In genomic region chr2:129243005-129243404, GRCm38 (mm10) we compare ENCODE assay signal across 23 mouse cellular contexts. TPM values are rescaled to one million over a fixed set of nuclear protein-coding genes. Genes with fewer than 3 reads are reported as not detected.
DNase-seq lines count a peak whose midpoint lies in the region; ATAC-seq and TF ChIP-seq lines count a peak whose summit lies in the region.
"Had no signal": no experiment of that assay in that cellular context is flagged by ENCODE, and none has a peak within 500 bp of the region (broad histone marks: within the 10 kb centered on the region; RNA-seq: fewer than 3 reads in every experiment).

No protein-coding gene starts in this region.

- H3K4me2 ChIP-seq in liver, embryonic 14.5 days (ENCODE audit: low read depth) = no peak overlapping the region
- H3K4me2 ChIP-seq: embryonic facial prominence, embryonic 15.5 days; hindbrain, embryonic 12.5 days; neural tube, embryonic 12.5 days had no signal

- H3K9me3 ChIP-seq in liver, embryonic 14.5 days (ENCODE audit: control insufficient read depth, low read length) = no peaks in the 10 kb centered on the region
- H3K9me3 ChIP-seq: embryonic facial prominence, embryonic 15.5 days; forebrain, embryonic 10.5 days; hindbrain, embryonic 12.5 days; neural tube, embryonic 12.5 days had no signal

- ATAC-seq in erythroid progenitor cell, adult 5-6 weeks (replicated peaks; ENCODE audit: low FRiP score, poor library complexity, severe bottlenecking) = peak; percentile 61
- ATAC-seq in liver, embryonic 14.5 days (ENCODE audit: insufficient read depth) = peak; percentile 38
- peak; percentile 75 for ATAC-seq in megakaryocyte-erythroid progenitor cell, adult 5-6 weeks (replicated peaks; ENCODE audit: low FRiP score, low TSS enrichment, poor library complexity, severe bottlenecking)
- ATAC-seq: forebrain, embryonic 16.5 days had no signal

- H3K9ac ChIP-seq in liver, embryonic 14.5 days (replicated peaks) = no peak overlapping the region
- H3K9ac ChIP-seq: embryonic facial prominence, embryonic 15.5 days; hindbrain, embryonic 12.5 days; neural tube, embryonic 12.5 days had no signal

- TF ChIP-seq CTCF in layer of hippocampus, adult 2 months (conservative IDR thresholded peaks at IDR 0.05) = no peak
- no peak for TF ChIP-seq CTCF in liver, embryonic 14.5 days (IDR thresholded peaks at IDR 0.05; ENCODE audit: low read depth)

- no peaks in the 10 kb centered on the region for H3K27me3 ChIP-seq in liver, embryonic 14.5 days (ENCODE audit: control insufficient read depth, insufficient read depth, low read length)
- H3K27me3 ChIP-seq: CH12.LX; embryonic facial prominence, embryonic 15.5 days; hindbrain, embryonic 12.5 days; neural tube, embryonic 12.5 days had no signal

- H3K36me3 ChIP-seq in liver, embryonic 14.5 days (replicated peaks; ENCODE audit: control insufficient read depth, insufficient read depth, low read depth) = no peaks in the 10 kb centered on the region
- H3K36me3 ChIP-seq: embryonic facial prominence, embryonic 15.5 days; forebrain, embryonic 10.5 days; hindbrain, embryonic 12.5 days; neural tube, embryonic 12.5 days had no signal

- peak; percentile 47; the same call in 1 of the 2 replicates for TF ChIP-seq EP300 in liver, embryonic 14.5 days (IDR thresholded peaks at IDR 0.05; ENCODE audit: low read depth)

- H3K4me1 ChIP-seq in liver, embryonic 14.5 days (replicated peaks; ENCODE audit: control insufficient read depth in 2 of 2, insufficient read depth in 2 of 2, low read length in 1 of 2) = peaks cover 50 to 53% of the 10 kb centered on the region in 2 experiments
- H3K4me1 ChIP-seq: neural tube, embryonic 12.5 days had no signal

- H3K27ac ChIP-seq in layer of hippocampus, adult 2 months = peak overlapping the region; percentile 76
- peak overlapping the region; percentile 87 for H3K27ac ChIP-seq in liver, embryonic 14.5 days
- H3K27ac ChIP-seq: embryonic facial prominence, embryonic 15.5 days; forebrain, embryonic 10.5 days; heart, adult 2 months; hindbrain, embryonic 12.5 days; neural tube, embryonic 12.5 days had no signal

- no peak overlapping the region for H3K4me3 ChIP-seq in layer of hippocampus, adult 2 months
- no peak overlapping the region for H3K4me3 ChIP-seq in liver, embryonic 14.5 days (ENCODE audit: insufficient read depth in 1 of 2, low read depth in 2 of 2, low read length in 2 of 2)
- H3K4me3 ChIP-seq: embryonic facial prominence, embryonic 15.5 days; forebrain, embryonic 10.5 days; heart, adult 2 months; hindbrain, embryonic 12.5 days; neural tube, embryonic 12.5 days had no signal

- DNase-seq in layer of hippocampus, adult 2 months (ENCODE audit: low spot score in 2 of 2) = no peak
- no peak for DNase-seq in layer of hippocampus, adult 9-10 months (ENCODE audit: low spot score)
- no peak for DNase-seq in liver, embryonic 14.5 days (ENCODE audit: low read depth in 3 of 3, low spot score in 3 of 3)
- no peak for DNase-seq in spleen, postnatal 36 days (ENCODE audit: low spot score in 2 of 2)
- no peak for DNase-seq in thymus, postnatal 14 days
- DNase-seq: adrenal gland, postnatal 10 days; B cell, adult 2 months; gastrocnemius, postnatal 10 days; heart, adult 2 months; heart, postnatal 10 days; lung, adult 18-20 months; lung, postnatal 10 days; midbrain, embryonic 14.5 days; right cerebral cortex, postnatal 25 days; spleen, adult 18-20 months had no signal

- WGBS in liver, embryonic 14.5 days (ENCODE audit: insufficient replicate concordance) = 65% methylated on average over 4 of the region's 4 CpGs

RNA-seq across cellular contexts. Expression of gene Slc20a1, which starts 44.4 kb away (rescaled TPM):
- 100 to 1,000 TPM; 110 to 124 TPM for total RNA-seq in layer of hippocampus, adult 2 months (2021)
- 242 and 248 TPM in 2 replicates for total RNA-seq in erythroid progenitor cell, adult 5-6 weeks (2015; ENCODE audit: low replicate concordance)
- 739 and 881 TPM in 2 replicates for total RNA-seq in erythroid progenitor cell, adult 5-6 weeks (2017; ENCODE audit: low replicate concordance)
- polyA plus RNA-seq in liver, embryonic 14.5 days (2012; rRNA removed) = 37.7 and 50.7 TPM in 2 replicates
- polyA plus RNA-seq in liver, embryonic 14.5 days (2014; fragmentation: Nextera tagmentation; extraction: Ambion mirVana) = 42.7 and 49.2 TPM in 2 replicates
- 105 and 115 TPM in 2 replicates for total RNA-seq in megakaryocyte-erythroid progenitor cell, adult 5-6 weeks (2014; fragmentation: Nextera tagmentation)
- total RNA-seq in megakaryocyte-erythroid progenitor cell, adult 5-6 weeks (2017) = 180 and 206 TPM in 2 replicates

RNA-seq across cellular contexts. Expression of gene Ckap2l, which starts 54.0 kb away (rescaled TPM):
- total RNA-seq in layer of hippocampus, adult 2 months (2021) = under 1 TPM; 0.44 to 0.64 TPM
- total RNA-seq in erythroid progenitor cell, adult 5-6 weeks (2015; ENCODE audit: low replicate concordance) = 286 and 290 TPM in 2 replicates
- total RNA-seq in erythroid progenitor cell, adult 5-6 weeks (2017; ENCODE audit: low replicate concordance) = 162 and 200 TPM in 2 replicates
- polyA plus RNA-seq in liver, embryonic 14.5 days (2012; rRNA removed) = 7.0 and 11.0 TPM in 2 replicates
- 39.3 and 41.3 TPM in 2 replicates for polyA plus RNA-seq in liver, embryonic 14.5 days (2014; fragmentation: Nextera tagmentation; extraction: Ambion mirVana)
- total RNA-seq in megakaryocyte-erythroid progenitor cell, adult 5-6 weeks (2014; fragmentation: Nextera tagmentation) = 39.1 and 54.2 TPM in 2 replicates
- 45.8 and 64.8 TPM in 2 replicates for total RNA-seq in megakaryocyte-erythroid progenitor cell, adult 5-6 weeks (2017)

Comparison
In these comparisons a context has a peak if more than half of its experiments do, and no peak if none do; other contexts are left out.
1. RNA of gene Ckap2l, which starts 54.0 kb away (total RNA-seq): 162 to 290 TPM in erythroid progenitor cell, adult 5-6 weeks and 39.1 to 64.8 TPM in megakaryocyte-erythroid progenitor cell, adult 5-6 weeks; 0.44 to 0.64 TPM in layer of hippocampus, adult 2 months; every median in the first group is over 10 times any median in the second.
2. Peak in every context shown above with its lines, with median percentiles within 50 percentile points of each other: ATAC-seq.